Mouse (Mus musculus) embryonic stem cell, embryonic (primary cell): ENCODE measurements at regions not wholly inside any gene's neighbourhood (a gene's known extent, or its start where the extent isn't known, plus 50 kb on each side); places are given as distances from the start of the nearest gene placed in this dataset.
"Not testable (repeated sequence)": the region's sequence is repeated elsewhere in the genome, so short reads cannot be mapped to it uniquely, and the experiment has no call there.

Experiments
- CTCF ChIA-PET, 4 experiments: fragments of 300-600 bp in 2 of 4; fragments of 350-600 bp in 2 of 4; sonication (Branson Sonifier 250); formaldehyde crosslinking; loops; one replicate each; lab custom pipeline; 2022; ENCODE audit warnings: inconsistent platforms in 2 of 4; lab: Charles Lee
- POLR2A ChIA-PET, 4 experiments: fragments of 300-600 bp in 2 of 4; fragments of 350-600 bp in 2 of 4; sonication (Branson Sonifier 250); formaldehyde crosslinking; loops; one replicate each; lab custom pipeline; 2022; ENCODE audit warnings: antibody characterized with exemption in 4 of 4, inconsistent platforms in 1 of 4; lab: Charles Lee

GRCm38 (mm10) chr3:155662280-155662679 lies 569.0 kb downstream of the Lrriq3 start:
- POLR2A ChIA-PET = no interaction called here

GRCm38 (mm10) chr3:155672558-155672957 lies 579.3 kb downstream of the Lrriq3 start:
- CTCF ChIA-PET = no interaction called here
- POLR2A ChIA-PET = no interaction called here

More at GRCm38 (mm10) chr3:155662280-155662679, 569.0 kb downstream of the Lrriq3 start:
- CTCF ChIA-PET = interaction anchor here in 1 of 4 experiments (0.6 kb wide), 1 partner anchor 1809 kb away, joined by 3 read pairs; no protein-coding TSS in a partner anchor

- CTCF ChIA-PET = no interaction called here
- POLR2A ChIA-PET = no interaction called here
Measured at GRCm38 (mm10) chr3:155680200-155680599, 587.0 kb downstream of the Lrriq3 start.

GRCm38 (mm10) chr3:155682921-155683813 lies 589.9 kb downstream of the Lrriq3 start:
- ChIA-PET CTCF (no interaction called here), POLR2A (no interaction called here)

- POLR2A ChIA-PET = no interaction called here
- CTCF ChIA-PET = no interaction called here
Measured at GRCm38 (mm10) chr3:155688358-155688757, 595.1 kb downstream of the Lrriq3 start.

GRCm38 (mm10) chr3:155723011-155723510 lies 629.8 kb downstream of the Lrriq3 start:
- CTCF ChIA-PET = no interaction called here
- POLR2A ChIA-PET = no interaction called here

GRCm38 (mm10) chr3:155742421-155742820 lies 649.2 kb downstream of the Lrriq3 start:
- CTCF ChIA-PET = interaction anchor here in 1 of 4 experiments (0.6 kb wide), 1 partner anchor 502 kb away, joined by 3 read pairs; no protein-coding TSS in a partner anchor
- POLR2A ChIA-PET = no interaction called here

- POLR2A ChIA-PET = not testable (repeated sequence)
Measured at GRCm38 (mm10) chr3:155746601-155747000, 653.4 kb downstream of the Lrriq3 start.

GRCm38 (mm10) chr3:155747511-155747910 lies 654.3 kb downstream of the Lrriq3 start:
- POLR2A ChIA-PET = no interaction called here

More at GRCm38 (mm10) chr3:155746601-155747000, 653.4 kb downstream of the Lrriq3 start:
- CTCF ChIA-PET = not testable (repeated sequence)

GRCm38 (mm10) chr3:155757285-155757684 lies 664.1 kb downstream of the Lrriq3 start:
- POLR2A ChIA-PET = interaction anchor here in 1 of 4 experiments (0.6 kb wide), 1 partner anchor 369 kb away, joined by 3 read pairs; no protein-coding TSS in a partner anchor
- CTCF ChIA-PET = no interaction called here

More at GRCm38 (mm10) chr3:155747511-155747910, 654.3 kb downstream of the Lrriq3 start:
- CTCF ChIA-PET = no interaction called here

GRCm38 (mm10) chr3:155776019-155776418 lies 682.8 kb downstream of the Lrriq3 start:
- POLR2A ChIA-PET = no interaction called here
- CTCF ChIA-PET = no interaction called here

- POLR2A ChIA-PET = no interaction called here
- CTCF ChIA-PET = no interaction called here
Measured at GRCm38 (mm10) chr3:155777025-155777424, 683.8 kb downstream of the Lrriq3 start.

GRCm38 (mm10) chr3:155815693-155816092 lies 722.5 kb downstream of the Lrriq3 start:
- ChIA-PET CTCF (no interaction called here), POLR2A (no interaction called here)

- ChIA-PET CTCF (no interaction called here), POLR2A (no interaction called here)
Measured at GRCm38 (mm10) chr3:155824863-155825262, 731.6 kb downstream of the Lrriq3 start.

GRCm38 (mm10) chr3:155866286-155866685 lies 695.3 kb upstream of the Negr1 start:
- POLR2A ChIA-PET = interaction anchor here in 1 of 4 experiments (0.6 kb wide), 1 partner anchor 1764 kb away, joined by 12 read pairs; no protein-coding TSS in a partner anchor
- CTCF ChIA-PET = no interaction called here

- POLR2A ChIA-PET = interaction anchor here in 1 of 4 experiments (0.6 kb wide), 2 partner anchors 13 to 33 kb away, joined by 3 to 4 read pairs; no protein-coding TSS in a partner anchor
- CTCF ChIA-PET = interaction anchor here in 1 of 4 experiments (0.6 kb wide), 1 partner anchor 9 kb away, joined by 6 read pairs; no protein-coding TSS in a partner anchor
Measured at GRCm38 (mm10) chr3:155875696-155876095, 685.9 kb upstream of the Negr1 start.

- POLR2A ChIA-PET = no interaction called here
- CTCF ChIA-PET = no interaction called here
Measured at GRCm38 (mm10) chr3:155878401-155878800, 683.2 kb upstream of the Negr1 start.

GRCm38 (mm10) chr3:155880722-155881121 lies 680.9 kb upstream of the Negr1 start:
- ChIA-PET CTCF (no interaction called here), POLR2A (no interaction called here)

- CTCF ChIA-PET = no interaction called here
- POLR2A ChIA-PET = no interaction called here
Measured at GRCm38 (mm10) chr3:155915981-155916380, 645.6 kb upstream of the Negr1 start.

- CTCF ChIA-PET = no interaction called here
- POLR2A ChIA-PET = interaction anchor here in 1 of 4 experiments (0.6 kb wide), 1 partner anchor 259 kb away, joined by 3 read pairs; no protein-coding TSS in a partner anchor
Measured at GRCm38 (mm10) chr3:155942896-155943295, 618.7 kb upstream of the Negr1 start.
